Mouse (Mus musculus) kidney, embryonic 15.5 days (tissue): ENCODE results near the gene Bpgm. TPM values are rescaled to one million over a fixed set of nuclear protein-coding genes. Genes with fewer than 3 reads are reported as not detected.

Source experiments
- ATAC-seq: fragments of 200-750 bp; cut with Nextera tagmentation; replicated peaks from 2 replicates; pipeline ENCODE4 v1.8.0; 2017; ENCODE audit warnings: moderate TSS enrichment; ENCODE audit not compliant: low FRiP score
- H3K27ac ChIP-seq: fragments of 300-500 bp; sonication (generic); 2 replicates; pipeline ENCODE4 v1.5.1; 2015; ENCODE audit warnings: mild to moderate bottlenecking, inconsistent platforms
- H3K27me3 ChIP-seq: fragments of 300-500 bp; sonication (generic); 2 replicates; pipeline ENCODE4 v1.6.1; 2015; ENCODE audit warnings: inconsistent platforms
- H3K36me3 ChIP-seq: fragments of 300-500 bp; sonication (generic); 2 replicates; pipeline ENCODE4 v1.6.1; 2015; ENCODE audit warnings: inconsistent platforms
- H3K4me1 ChIP-seq: fragments of 300-500 bp; sonication (generic); 2 replicates; pipeline ENCODE4 v1.6.1; 2015; ENCODE audit warnings: inconsistent platforms
- H3K4me2 ChIP-seq: fragments of 300-500 bp; sonication (generic); 2 replicates; pipeline ENCODE4 v1.6.1; 2015; ENCODE audit warnings: moderate library complexity, mild to moderate bottlenecking, inconsistent platforms
- H3K4me3 ChIP-seq: fragments of 300-500 bp; sonication (generic); replicated peaks from 2 replicates; pipeline ENCODE4 v1.5.1; 2015; ENCODE audit warnings: mild to moderate bottlenecking, inconsistent platforms
- H3K9ac ChIP-seq: fragments of 300-500 bp; sonication (generic); 2 replicates; pipeline ENCODE4 v1.6.1; 2015; ENCODE audit warnings: mild to moderate bottlenecking, inconsistent platforms
- H3K9me3 ChIP-seq: fragments of 300-500 bp; sonication (generic); replicated peaks from 2 replicates; pipeline ENCODE4 v1.6.1; 2016; ENCODE audit warnings: inconsistent platforms
- WGBS: fragments of 180-500 bp; shearing (Covaris S2); methylation state at CpG from one replicate; pipeline ENCODE4 v1.1.7; 2015; ENCODE audit warnings: mixed read lengths; 5-methylcytosine and 5-hydroxymethylcytosine counted together
- polyA plus RNA-seq: library from polyadenylated mRNA; unstranded; fragments of >200 nt; fragmentation: Nextera tagmentation; extraction: Ambion mirVana; gene quantifications from 2 replicates; pipeline ENCODE4 v1.2.1, GENCODE M21; 2015

Bpgm gene
- polyA plus RNA-seq, 1 experiment from 2014 or later: 43.7 TPM

GRCm38 (mm10) chr6:34515098-34515782, 39.2 kb downstream of the Bpgm start:
- Histone ChIP-seq H3K9me3 (no peaks in the 10 kb centered on the region), H3K4me2 (no peak overlapping the region), H3K27me3 (no peaks in the 10 kb centered on the region), H3K36me3 (no peaks in the 10 kb centered on the region), H3K27ac (no peak overlapping the region), H3K4me3 (no peak overlapping the region), H3K4me1 (peaks cover 8% of the 10 kb centered on the region; the same call in 1 of the 2 replicates), H3K9ac (no peak overlapping the region)
- WGBS: 63% methylated on average over 10 of the region's 10 CpGs
- ATAC-seq: no peak

DNA sequence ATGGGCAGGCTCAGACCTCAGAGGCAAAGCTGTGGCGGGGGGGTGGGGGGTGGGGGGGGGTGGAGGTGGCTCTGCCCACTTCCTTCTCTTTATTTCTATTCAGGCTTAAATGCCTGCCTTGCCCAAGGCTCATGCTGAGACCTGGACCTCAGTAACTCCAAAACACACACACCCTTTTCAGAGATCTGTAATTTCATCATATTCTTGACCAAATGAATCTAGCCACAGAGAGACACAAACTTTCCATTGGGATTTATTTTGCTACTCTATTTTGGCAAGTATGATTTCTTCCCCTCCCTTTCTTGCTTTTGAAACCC, 39.7 kb downstream of the Bpgm start:
- Histone ChIP-seq H3K36me3 (no peaks in the 10 kb centered on the region), H3K4me2 (no peak overlapping the region), H3K4me3 (no peak overlapping the region), H3K27ac (no peak overlapping the region), H3K4me1 (peaks cover 8% of the 10 kb centered on the region; the same call in 1 of the 2 replicates), H3K27me3 (no peaks in the 10 kb centered on the region), H3K9ac (no peak overlapping the region), H3K9me3 (no peaks in the 10 kb centered on the region)
- 63% methylated on average over 1 of the region's 1 CpGs for WGBS
- no peak for ATAC-seq

DNA sequence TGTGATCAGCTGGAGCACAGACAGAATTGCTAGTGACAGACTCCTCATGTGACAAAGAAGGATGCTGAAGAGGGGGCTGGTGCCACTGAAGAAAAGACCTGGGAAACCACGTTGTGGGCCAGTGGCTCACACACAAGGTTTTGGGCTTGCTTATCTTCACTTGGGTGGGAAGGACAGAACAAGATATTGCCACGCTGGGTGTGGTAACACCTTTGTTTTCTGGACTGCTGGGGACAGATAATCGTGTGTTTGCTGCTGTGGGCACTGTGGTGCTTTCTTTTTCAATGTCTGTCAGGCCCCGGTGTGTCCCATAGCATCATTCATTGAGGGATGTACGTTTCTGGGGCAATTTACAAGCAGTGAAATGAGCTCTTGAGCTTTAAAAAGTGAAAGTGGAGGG, 41.7 kb downstream of the Bpgm start:
- Histone ChIP-seq H3K36me3 (no peaks in the 10 kb centered on the region), H3K27ac (no peak overlapping the region), H3K9me3 (no peaks in the 10 kb centered on the region), H3K9ac (no peak overlapping the region), H3K4me2 (no peak overlapping the region), H3K4me3 (no peak overlapping the region), H3K27me3 (no peaks in the 10 kb centered on the region), H3K4me1 (peaks cover 8% of the 10 kb centered on the region; the same call in 1 of the 2 replicates)
- WGBS: 78% methylated on average over 5 of the region's 5 CpGs
- no peak for ATAC-seq

GRCm38 (mm10) chr6:34519087-34519486, 43.1 kb downstream of the Bpgm start:
- Histone ChIP-seq H3K27me3 (no peaks in the 10 kb centered on the region), H3K9me3 (no peaks in the 10 kb centered on the region), H3K27ac (no peak overlapping the region), H3K4me3 (no peak overlapping the region), H3K36me3 (no peaks in the 10 kb centered on the region), H3K9ac (no peak overlapping the region), H3K4me1 (peaks cover 8% of the 10 kb centered on the region; the same call in 1 of the 2 replicates), H3K4me2 (no peak overlapping the region)
- WGBS: 89% methylated on average over 1 of the region's 1 CpGs
- ATAC-seq: no peak

- no peaks in the 10 kb centered on the region for H3K27me3 ChIP-seq
- no peak overlapping the region for H3K4me3 ChIP-seq
- no peak overlapping the region for H3K27ac ChIP-seq
- peaks cover under 1% of the 10 kb centered on the region; the same call in 1 of the 2 replicates for H3K4me1 ChIP-seq
- no peak for ATAC-seq
- H3K9me3 ChIP-seq: no peaks in the 10 kb centered on the region
- 73% methylated on average over 2 of the region's 2 CpGs for WGBS
- no peak overlapping the region for H3K4me2 ChIP-seq
- no peaks in the 10 kb centered on the region for H3K36me3 ChIP-seq
- H3K9ac ChIP-seq: no peak overlapping the region
Measured at GRCm38 (mm10) chr6:34520491-34520890, 44.5 kb downstream of the Bpgm start.

- 55% methylated on average over 6 of the region's 6 CpGs for WGBS
Measured at GRCm38 (mm10) chr6:34520912-34521311, 44.9 kb downstream of the Bpgm start.

GRCm38 (mm10) chr6:34523476-34523875, 47.5 kb downstream of the Bpgm start:
- H3K4me2 ChIP-seq: no peak overlapping the region
- H3K9me3 ChIP-seq: no peaks in the 10 kb centered on the region
- H3K36me3 ChIP-seq: no peaks in the 10 kb centered on the region
- H3K27ac ChIP-seq: no peak overlapping the region
- 75% methylated on average over 5 of the region's 5 CpGs for WGBS
- no peak overlapping the region for H3K4me3 ChIP-seq
- no peaks in the 10 kb centered on the region for H3K27me3 ChIP-seq
- ATAC-seq: no peak
- H3K9ac ChIP-seq: no peak overlapping the region
- H3K4me1 ChIP-seq: no peaks in the 10 kb centered on the region

More at GRCm38 (mm10) chr6:34520912-34521311, 44.9 kb downstream of the Bpgm start:
- no peaks in the 10 kb centered on the region for H3K9me3 ChIP-seq
- H3K4me1 ChIP-seq: no peaks in the 10 kb centered on the region
- H3K4me3 ChIP-seq: no peak overlapping the region
- H3K9ac ChIP-seq: no peak overlapping the region
- no peaks in the 10 kb centered on the region for H3K36me3 ChIP-seq
- H3K27me3 ChIP-seq: no peaks in the 10 kb centered on the region
- H3K27ac ChIP-seq: no peak overlapping the region
- no peak overlapping the region for H3K4me2 ChIP-seq
- no peak for ATAC-seq

DNA sequence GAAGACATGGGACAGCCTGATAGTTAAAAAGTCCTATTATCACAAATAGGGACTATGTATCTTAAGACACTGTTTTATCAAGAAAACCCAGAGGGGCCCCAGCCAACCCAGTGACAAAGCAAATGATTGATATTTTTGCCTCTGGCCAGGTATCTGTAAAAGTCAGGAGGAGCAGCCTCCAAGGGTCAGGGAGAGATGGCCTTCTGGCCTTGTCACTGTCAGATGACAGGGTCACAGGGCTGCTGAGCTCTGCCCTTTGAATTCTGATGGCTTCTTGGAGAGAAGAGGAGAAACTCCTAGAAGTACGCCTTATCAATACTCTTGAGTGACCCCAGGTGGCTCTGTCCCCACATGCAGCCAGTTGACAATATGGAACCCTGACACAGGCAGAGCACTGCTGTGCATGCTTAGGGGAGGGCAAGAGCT, 49.5 kb downstream of the Bpgm start:
- no peaks in the 10 kb centered on the region for H3K4me1 ChIP-seq
- no peak overlapping the region for H3K9ac ChIP-seq
- H3K9me3 ChIP-seq: no peaks in the 10 kb centered on the region
- no peak overlapping the region for H3K27ac ChIP-seq
- no peaks in the 10 kb centered on the region for H3K27me3 ChIP-seq
- H3K4me3 ChIP-seq: no peak overlapping the region
- H3K4me2 ChIP-seq: no peak overlapping the region
- H3K36me3 ChIP-seq: no peaks in the 10 kb centered on the region
- 78% methylated on average over 1 of the region's 1 CpGs for WGBS
- ATAC-seq: no peak

- WGBS: 63% methylated on average over 6 of the region's 6 CpGs
- Histone ChIP-seq H3K9ac (no peak overlapping the region), H3K4me2 (no peak overlapping the region), H3K9me3 (no peaks in the 10 kb centered on the region), H3K27me3 (no peaks in the 10 kb centered on the region), H3K4me3 (no peak overlapping the region), H3K36me3 (no peaks in the 10 kb centered on the region), H3K4me1 (no peaks in the 10 kb centered on the region), H3K27ac (no peak overlapping the region)
- ATAC-seq: no peak
Measured at GRCm38 (mm10) chr6:34525927-34526326, 49.9 kb downstream of the Bpgm start.

GRCm38 (mm10) chr6:34526389-34526788, 50.4 kb downstream of the Bpgm start:
- H3K4me2 ChIP-seq: no peak overlapping the region
- H3K27ac ChIP-seq: no peak overlapping the region
- H3K27me3 ChIP-seq: no peaks in the 10 kb centered on the region
- H3K36me3 ChIP-seq: no peaks in the 10 kb centered on the region
- no peak overlapping the region for H3K4me3 ChIP-seq
- H3K9me3 ChIP-seq: no peaks in the 10 kb centered on the region
- no peaks in the 10 kb centered on the region for H3K4me1 ChIP-seq
- WGBS: 64% methylated on average over 3 of the region's 3 CpGs
- no peak for ATAC-seq
- no peak overlapping the region for H3K9ac ChIP-seq

- no peaks in the 10 kb centered on the region for H3K9me3 ChIP-seq
- no peaks in the 10 kb centered on the region for H3K4me1 ChIP-seq
- no peaks in the 10 kb centered on the region for H3K36me3 ChIP-seq
- no peak overlapping the region for H3K4me3 ChIP-seq
- WGBS: 84% methylated on average over 2 of the region's 2 CpGs
- ATAC-seq: no peak
- no peak overlapping the region for H3K4me2 ChIP-seq
- no peak overlapping the region for H3K27ac ChIP-seq
- no peak overlapping the region for H3K9ac ChIP-seq
- no peaks in the 10 kb centered on the region for H3K27me3 ChIP-seq
Measured at GRCm38 (mm10) chr6:34528131-34528530, 52.1 kb downstream of the Bpgm start.

GRCm38 (mm10) chr6:34529992-34530391, 54.0 kb downstream of the Bpgm start:
- Histone ChIP-seq H3K9ac (no peak overlapping the region), H3K4me3 (no peak overlapping the region), H3K4me1 (no peaks in the 10 kb centered on the region), H3K27ac (no peak overlapping the region), H3K9me3 (no peaks in the 10 kb centered on the region), H3K36me3 (no peaks in the 10 kb centered on the region), H3K4me2 (no peak overlapping the region), H3K27me3 (no peaks in the 10 kb centered on the region)
- no peak for ATAC-seq
- WGBS: 65% methylated on average over 3 of the region's 3 CpGs

- Histone ChIP-seq H3K9ac (no peak overlapping the region), H3K4me2 (no peak overlapping the region), H3K9me3 (no peaks in the 10 kb centered on the region), H3K4me3 (no peak overlapping the region), H3K36me3 (no peaks in the 10 kb centered on the region), H3K4me1 (no peaks in the 10 kb centered on the region), H3K27me3 (no peaks in the 10 kb centered on the region), H3K27ac (no peak overlapping the region)
- ATAC-seq: no peak
- 83% methylated on average over 1 of the region's 1 CpGs for WGBS
Measured at GRCm38 (mm10) chr6:34533055-34533454, 57.0 kb downstream of the Bpgm start.
